Mouse (Mus musculus) liver, postnatal 0 days (tissue): Measurements from ENCODE around the gene Atxn7l1.

ENCODE experiments used
- CTCF ChIP-seq: sonication (generic); IDR thresholded peaks from 2 replicates; pipeline ENCODE4 v1.5.1; 2016; ENCODE audit warnings: antibody characterized with exemption, low read depth
- EP300 ChIP-seq: IDR thresholded peaks from 2 replicates; pipeline ENCODE4 v1.6.1; 2016; ENCODE audit warnings: antibody characterized with exemption, low read depth, mild to moderate bottlenecking

DNA sequence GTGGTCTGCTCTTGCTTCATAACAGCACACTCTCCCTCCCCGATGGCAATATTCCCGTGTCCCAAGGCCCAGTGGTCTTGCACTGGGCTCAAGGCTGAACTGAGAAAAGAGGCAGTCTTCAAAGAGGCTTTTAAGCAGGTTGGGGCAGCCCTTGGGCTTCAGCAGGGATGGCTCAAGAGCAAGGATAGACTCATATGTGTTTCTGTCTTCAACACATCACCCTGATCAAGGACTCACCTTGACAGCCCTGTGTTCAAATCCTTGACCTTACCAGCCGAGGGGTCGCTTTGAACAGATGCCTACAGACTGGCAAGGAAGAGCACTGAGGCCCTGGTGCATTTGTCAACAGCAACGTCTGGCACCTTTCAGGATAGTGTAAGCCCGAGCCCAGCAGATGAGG is 105.1 kb downstream of the Atxn7l1 start:
- TF ChIP-seq EP300 (no peak), CTCF (no peak)
